Mouse (Mus musculus): Measurements from ENCODE around the gene Tm2d3.

The Tm2d3 gene

GRCm38 (mm10) chr7:65704818-65705242 is 13.9 kb downstream of the Tm2d3 start:
- peak; percentile 77 for DNase-seq (ENCODE audit: extremely low spot score)

DNA sequence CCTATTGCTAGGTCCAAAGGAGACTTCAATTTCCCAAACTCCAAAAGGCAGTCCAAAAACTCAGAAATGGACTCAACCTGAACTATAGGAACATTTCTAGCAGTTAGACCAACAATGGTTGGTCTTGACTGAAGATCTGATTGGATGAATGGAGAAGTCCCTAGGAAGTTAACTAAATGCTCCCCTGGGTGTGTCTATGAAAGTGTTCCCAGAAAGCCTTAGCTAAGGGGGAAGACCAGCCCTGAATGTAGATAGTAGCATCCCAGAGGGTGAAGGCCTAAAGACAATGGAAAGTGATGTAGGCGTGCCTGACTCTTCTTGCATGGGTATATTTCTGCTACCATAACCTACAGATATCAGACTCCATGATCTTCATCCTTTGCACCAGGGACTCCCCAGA is 17.5 kb downstream of the Tm2d3 start:
- no peak for DNase-seq (ENCODE audit: extremely low spot score)

DNA sequence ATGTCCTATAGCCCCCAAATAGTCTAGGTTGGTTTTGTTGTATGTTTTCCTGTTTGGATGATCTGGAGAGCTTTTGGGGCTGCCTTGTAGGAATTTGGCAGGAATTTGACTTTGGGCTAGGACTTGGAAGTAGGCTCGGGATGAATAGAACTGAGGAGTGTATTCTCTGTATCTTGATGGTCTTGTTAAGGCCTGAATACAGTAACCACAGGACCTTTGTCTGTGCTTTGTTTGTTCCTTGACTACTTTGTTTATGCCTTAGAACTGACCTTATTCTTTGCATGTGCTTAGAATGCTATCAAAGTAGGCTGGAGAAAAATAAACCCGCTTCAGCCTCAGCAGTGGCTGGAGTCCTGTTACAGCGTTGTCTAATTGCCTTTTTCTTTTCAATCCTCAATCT is 19.3 kb downstream of the Tm2d3 start:
- no peak for DNase-seq (ENCODE audit: extremely low spot score)

DNA sequence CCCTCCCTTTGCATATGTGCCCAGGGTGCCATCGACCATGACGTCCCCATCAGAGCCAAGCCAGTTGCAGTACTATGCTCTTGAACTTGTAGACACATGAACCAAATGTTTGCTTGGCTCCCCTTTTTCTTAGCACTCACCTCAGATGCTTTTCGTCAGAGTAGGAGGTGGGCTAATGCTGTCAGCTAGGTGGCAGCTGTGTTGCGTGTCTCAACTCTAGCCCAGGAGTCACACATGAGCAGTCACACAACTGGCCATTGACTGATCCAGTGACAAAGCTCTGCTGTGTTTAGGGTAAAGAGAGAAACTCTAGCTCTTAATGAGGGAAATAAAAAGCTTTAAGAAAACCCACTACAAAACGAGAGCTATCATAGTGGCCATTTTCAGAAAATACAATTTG is 22.8 kb downstream of the Tm2d3 start:
- no peak for DNase-seq (ENCODE audit: extremely low spot score)

DNA sequence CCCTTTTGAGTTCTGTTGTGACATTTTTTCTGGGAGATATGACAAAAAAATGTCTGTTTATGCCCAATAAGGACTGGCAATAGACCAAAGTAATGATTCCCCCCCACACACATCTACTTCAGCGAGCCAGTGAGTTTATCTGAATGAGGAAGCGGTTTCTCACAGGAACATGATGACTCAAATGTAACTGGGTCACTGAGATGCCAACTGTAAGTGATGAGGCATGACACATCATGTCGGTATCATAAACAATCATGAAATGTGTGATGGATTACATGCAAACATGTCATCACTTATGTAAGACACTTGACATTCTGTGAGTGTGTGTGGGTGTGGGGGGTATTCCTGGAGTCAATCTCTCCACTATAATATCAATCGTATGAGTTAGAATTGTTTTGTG is 23.3 kb downstream of the Tm2d3 start:
- DNase-seq (ENCODE audit: extremely low spot score): no peak

GRCm38 (mm10) chr7:65734024-65734423 is 43.1 kb downstream of the Tm2d3 start:
- no peak for DNase-seq (ENCODE audit: extremely low spot score)

DNA sequence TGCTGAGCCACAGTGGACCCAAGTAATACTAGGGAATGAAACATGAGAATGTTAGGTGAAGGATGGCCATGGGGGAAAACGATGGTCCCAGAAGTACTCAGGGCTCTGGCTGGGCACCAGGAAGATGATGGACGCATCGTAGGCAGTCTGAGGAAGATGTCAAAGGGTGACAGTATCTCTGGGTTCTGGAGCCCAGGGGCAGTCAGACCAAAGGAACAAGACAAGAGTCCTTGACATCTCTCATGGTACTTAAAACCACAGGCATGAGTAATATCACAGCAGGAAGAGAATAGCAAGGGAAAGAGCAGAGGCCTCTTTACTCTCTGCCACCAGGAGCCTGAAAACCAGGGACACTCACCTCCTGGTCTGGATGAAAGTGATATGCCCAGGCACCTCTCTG is 44.3 kb downstream of the Tm2d3 start:
- DNase-seq (ENCODE audit: extremely low spot score): no peak

DNA sequence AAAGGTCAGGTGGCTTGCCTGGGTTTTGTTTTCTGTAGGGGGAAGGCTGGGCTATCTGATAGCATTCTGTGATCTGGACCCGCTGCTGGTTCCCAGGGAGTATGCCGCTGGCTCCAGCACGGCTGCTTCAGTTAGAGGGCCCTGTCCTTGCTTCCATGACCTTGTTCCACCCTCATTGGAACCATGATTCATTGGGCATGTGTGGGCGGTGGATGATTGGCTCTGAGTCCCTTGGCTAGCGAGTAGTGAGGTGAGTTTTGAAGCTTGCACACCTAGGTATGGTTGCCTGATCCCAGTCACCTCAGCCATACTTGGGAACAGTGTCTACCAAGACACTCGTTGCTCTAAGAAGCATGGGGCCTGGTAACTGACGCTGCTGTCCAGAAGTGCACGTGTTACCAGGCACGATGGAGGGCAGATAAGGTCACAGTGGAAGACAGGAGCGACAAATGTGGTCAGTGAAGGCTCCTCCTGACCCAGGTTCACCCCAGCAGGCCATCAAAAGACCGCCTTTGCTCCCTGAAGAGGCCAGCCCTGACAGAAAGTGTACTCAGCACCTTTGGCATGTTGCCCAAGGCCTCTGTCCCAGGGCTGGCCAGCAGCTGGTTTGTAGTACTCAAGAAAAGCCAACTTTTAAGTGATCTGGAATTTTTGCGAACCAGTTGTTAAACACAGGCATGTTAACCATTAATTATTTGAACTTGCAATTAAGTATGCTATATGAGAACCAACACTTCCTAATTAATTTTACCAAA is 46.5 kb downstream of the Tm2d3 start:
- DNase-seq (ENCODE audit: extremely low spot score): no peak

- DNase-seq (ENCODE audit: extremely low spot score): no peak
These were observed 51.9 kb downstream of the Tm2d3 start for GRCm38 (mm10) chr7:65742857-65743256.

- DNase-seq (ENCODE audit: extremely low spot score): no peak
These were observed 57.3 kb downstream of the Tm2d3 start for GRCm38 (mm10) chr7:65747990-65748955.
